Mouse (Mus musculus) hindlimb bud, embryonic 11.5 days (tissue): ENCODE data around the gene Cdkn2d.

ENCODE experiments used
- DNase-seq: peaks from one replicate; pipeline ENCODE4 v3.0.0-alpha.2; 2012; ENCODE audit warnings: low read depth, low spot score; ENCODE audit errors: extremely low spot score

The Cdkn2d gene

DNA sequence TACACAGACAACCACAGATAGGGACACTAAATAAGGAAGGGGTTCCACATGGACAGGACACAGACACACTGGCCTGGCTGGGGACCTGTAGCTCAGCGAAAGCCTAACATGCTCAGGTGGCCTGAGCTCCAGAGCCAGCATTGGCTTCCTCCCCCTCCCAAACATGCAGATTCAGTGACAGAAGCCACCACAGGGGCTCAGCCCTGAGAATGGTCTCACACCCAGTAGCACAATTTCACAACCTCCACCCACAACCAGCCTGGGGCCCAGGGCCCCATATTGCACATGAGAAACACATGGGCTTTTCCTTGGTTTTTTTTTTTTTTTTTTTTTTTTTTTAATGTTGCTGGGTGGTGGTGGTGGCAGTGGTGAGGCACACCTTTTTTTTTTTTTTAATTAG is 44.9 kb downstream of the Cdkn2d start:
- no peak for DNase-seq

DNA sequence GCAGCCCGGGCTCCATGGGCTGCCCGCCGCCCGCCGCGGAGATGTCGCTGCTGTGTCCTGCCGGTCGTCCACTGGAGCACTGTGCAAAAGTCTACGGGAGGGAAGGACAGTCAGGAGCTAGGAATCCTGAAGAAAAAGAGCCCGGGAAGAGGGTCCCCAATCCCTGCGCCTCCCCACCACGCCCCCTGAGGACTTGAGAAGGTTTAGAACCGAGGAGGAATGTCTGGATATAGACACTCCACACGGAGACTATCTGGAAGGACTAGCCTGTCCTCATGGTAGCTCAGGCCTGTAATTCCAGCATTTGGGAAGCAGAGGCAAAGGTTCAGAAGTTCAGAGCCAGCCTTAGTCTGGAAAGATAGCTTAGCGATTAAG is 46.1 kb downstream of the Cdkn2d start:
- no peak for DNase-seq

DNA sequence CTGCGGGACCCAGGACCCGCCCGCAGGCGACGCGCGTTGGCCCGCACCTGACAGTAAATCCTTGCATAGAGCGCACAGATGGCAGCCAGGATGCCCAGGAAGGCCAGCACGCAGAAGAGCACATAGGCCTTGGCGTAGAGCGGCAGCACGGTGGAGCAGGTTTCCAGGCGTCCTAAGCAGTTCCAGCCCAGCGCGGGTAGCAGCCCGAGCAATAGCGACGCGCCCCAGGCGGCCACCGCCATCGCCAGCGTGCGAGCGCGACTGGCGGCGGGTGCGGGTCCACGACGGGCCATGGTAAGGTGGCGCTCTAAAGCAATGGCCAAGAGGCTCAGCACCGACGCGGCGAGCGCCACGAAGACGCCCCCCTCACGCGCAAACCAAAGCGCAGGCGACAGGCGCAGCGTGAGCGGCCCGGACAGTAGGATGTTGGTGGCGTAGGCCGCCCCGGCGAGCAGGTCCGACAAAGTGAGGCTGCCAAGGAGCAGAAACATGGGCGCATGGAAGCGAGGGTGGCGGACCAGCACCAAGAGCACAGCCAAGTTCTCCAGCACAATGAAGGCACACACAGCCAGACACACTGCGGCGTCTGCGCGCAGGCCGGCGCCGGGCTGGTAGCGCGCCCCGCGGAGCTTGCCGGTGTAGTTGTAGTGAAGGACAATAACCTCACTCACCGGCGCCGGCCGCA is 46.6 kb downstream of the Cdkn2d start:
- DNase-seq, result no peak

DNA sequence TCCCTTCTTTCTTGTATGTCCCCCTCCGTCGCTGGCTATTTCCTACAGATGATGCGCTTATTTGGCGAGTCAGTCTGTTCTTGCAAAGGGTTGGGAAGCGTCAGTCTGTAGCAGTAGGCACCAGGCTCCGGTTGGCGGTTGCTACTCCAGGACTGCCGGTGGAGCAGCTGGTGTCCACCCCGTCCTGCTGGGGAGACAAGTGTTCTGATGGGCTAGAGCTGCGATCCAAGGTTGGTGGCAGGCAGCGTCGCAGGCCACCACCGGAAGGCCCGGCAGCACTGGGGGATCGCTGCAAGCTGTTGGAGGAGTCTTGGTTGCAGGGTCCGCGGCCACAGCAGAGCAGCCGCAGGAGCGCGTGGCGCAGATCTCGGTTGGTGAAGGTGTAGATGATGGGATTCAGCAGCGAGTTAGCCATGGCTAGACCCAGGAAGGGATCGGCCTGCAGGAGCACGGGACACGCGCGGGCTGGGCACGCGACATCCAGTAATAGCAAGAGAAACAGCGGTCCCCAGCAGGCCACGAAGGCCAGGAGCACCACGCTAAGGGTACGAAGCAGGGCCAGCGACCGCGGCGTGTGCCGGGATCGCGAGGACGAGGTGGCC is 47.3 kb downstream of the Cdkn2d start:
- DNase-seq, result no peak

DNA sequence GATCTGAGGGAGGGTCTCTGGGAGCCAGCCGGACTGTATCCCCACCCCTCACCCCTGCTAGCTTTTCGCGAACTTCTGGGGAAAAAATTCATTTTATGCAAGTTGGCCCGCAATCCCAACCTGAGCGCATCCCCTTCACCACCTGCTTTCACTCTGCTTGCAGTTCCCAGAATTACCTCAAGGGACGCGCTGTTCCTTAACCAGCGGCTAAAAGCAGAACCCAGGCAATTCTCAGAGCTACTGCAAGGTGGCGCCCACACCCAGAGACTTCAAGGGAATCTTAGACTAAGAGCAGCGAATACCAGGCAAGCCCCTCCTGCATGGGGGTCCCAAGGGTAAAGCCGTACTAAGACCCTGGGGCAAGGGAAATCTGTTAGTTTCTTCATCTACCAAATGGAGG is 49.9 kb downstream of the Cdkn2d start:
- DNase-seq, result no peak

DNA sequence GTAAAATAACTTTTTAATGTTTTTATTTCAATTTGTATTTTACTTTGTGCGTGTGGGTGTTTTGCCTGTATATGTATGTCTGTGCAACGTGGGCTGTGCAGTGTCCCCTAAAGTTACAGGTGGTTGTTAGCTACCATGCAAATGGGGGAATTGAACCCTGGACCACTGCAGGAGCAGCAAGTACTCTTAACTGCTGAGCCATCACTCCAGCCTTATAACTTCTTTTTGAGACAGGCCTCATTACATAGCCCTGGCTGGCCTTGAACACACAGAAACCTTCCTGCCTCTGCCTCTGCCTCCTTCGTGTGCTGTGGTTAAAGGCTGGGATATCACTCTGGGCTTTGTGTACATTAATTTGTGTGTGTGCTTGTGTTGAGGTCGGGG is 51.8 kb downstream of the Cdkn2d start:
- no peak for DNase-seq

DNA sequence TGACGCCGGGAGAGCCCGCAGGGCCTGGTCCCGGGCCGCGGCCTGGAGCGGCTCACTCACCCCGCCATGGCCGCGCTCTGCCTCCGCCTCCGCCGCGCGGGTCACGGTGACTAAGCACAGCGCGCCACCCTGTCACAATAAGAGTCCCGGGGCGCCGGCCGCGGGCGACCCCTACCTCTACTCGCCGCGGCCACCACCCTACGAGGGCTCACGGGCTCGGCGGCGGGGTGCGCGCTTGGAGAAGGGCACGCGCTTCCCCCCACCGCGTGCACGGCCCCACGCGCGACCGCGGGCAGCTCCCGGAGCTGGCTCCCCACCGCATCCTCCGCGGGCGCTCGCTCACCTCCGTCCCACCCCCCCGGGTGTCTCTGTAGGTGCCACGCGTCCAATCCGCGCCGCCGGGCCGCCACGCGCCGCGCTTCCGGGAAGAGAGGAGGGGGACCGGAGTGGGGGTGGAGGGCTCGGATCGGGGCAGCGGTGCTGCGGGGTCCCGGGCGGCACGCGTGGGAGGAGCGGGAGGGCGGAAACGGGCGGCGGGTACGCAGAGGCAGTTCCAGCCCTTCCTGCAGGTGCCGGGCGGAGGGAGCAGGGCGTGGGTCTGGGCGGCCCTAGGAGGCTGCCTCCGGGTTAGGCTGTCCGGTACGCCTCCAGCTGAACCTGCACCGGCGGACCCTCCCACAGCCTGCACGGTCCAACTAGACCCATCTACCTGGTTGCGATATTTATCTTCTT is 52.3 kb downstream of the Cdkn2d start, which contains the start of gene Keap1:
Keap1 (minus strand) TSS at position 629 of the 732 bp plus-strand sequence.
- no peak for DNase-seq
